Mouse (Mus musculus) mouse embryonic stem cell (cell line): ENCODE data around the gene Tmppe.
"Not testable (repeated sequence)": the region's sequence is repeated elsewhere in the genome, so short reads cannot be mapped to it uniquely, and the experiment has no call there.

ENCODE experiments used
- in situ Hi-C, 2 experiments: fragments of 300-500 bp; cut with MboI; formaldehyde crosslinking; loops; 1 replicate in 1 of 2; 3 replicates in 1 of 2; pipeline ENCODE4 v1.14.3; 2019 to 2020; ENCODE audit warnings: low sequenced_read_pairs in 2 of 2, low pct_unique_long_range_greater_than_20kb in 1 of 2, mixed read lengths in 1 of 2; ENCODE audit not compliant: unreplicated experiment in 1 of 2

The Tmppe gene

DNA sequence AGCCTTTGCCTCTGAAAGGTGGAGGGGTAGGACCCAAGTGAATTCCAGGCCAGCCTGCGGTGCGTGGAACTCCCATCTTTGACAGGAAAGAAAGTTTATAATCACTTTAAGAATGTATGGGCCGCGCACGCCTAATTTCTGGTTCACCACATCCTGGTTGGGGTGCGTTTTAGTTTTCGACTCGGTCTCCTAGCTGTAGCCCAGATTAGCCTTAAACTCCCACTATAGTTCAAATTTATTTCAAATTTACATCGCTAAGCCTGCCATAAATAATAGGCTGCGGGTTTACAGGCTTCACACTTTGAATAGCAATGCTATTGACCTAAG, 10.2 kb upstream of the Tmppe start:
- in situ Hi-C loops, result no loop called here

DNA sequence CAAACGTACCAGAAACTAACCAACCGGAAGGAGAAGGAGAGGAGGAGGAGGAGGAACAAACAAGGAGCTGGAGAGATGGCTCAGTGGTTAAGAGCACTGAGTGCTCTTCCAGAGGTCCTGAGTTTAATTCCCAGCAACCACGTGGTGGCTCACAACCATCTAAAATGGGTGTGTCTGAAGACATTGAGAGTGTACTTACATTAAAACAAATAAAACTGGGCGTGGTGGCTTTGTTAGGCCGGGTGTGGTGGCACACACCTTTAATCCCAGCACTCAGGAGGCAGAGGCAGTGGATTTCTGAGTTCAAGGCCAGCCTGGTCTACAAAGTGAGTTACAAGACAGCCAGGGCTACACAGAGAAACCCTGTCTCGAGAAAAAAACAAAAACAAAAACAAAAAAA, 6.8 kb upstream of the Tmppe start:
- in situ Hi-C loops, result not testable (repeated sequence)

DNA sequence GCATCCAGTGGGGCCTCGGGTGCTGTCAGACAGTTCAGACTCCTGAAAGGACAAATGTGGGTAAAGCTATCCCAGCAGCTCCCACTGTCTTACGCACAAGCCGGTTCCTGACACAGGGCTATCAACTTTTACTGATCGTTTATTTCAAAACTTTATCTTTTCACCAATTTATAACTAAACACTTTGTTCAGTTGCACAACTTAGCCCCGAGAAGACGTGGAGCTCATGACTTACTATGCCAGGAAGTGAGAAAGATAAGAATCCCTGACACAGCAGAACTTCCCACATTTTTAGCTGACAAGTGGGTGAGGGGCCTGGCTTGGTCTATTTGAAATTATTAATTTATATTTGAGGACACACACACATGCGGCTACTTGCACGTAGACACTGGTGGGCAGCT, 6.2 kb upstream of the Tmppe start:
- in situ Hi-C loops, result no loop called here

DNA sequence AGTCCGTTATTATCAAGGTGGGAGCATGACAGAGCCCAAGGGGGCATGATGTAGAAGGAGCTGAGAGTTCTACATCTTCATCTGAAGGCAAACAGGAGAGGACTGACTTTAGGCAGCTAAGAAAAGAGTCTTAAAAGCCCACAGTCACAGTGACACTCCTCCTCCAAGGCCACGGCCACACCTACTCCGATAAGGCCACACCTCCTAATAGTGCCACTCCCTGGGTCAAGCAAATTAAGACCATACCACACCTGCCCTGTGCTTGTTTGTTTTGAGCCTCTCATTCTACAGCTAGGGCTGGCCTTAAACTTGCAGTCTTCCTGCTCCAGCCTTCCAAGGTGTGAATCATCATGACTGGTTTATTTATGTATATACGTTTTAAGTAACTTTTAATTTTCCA, 5.6 kb upstream of the Tmppe start:
- in situ Hi-C loops, result no loop called here

DNA sequence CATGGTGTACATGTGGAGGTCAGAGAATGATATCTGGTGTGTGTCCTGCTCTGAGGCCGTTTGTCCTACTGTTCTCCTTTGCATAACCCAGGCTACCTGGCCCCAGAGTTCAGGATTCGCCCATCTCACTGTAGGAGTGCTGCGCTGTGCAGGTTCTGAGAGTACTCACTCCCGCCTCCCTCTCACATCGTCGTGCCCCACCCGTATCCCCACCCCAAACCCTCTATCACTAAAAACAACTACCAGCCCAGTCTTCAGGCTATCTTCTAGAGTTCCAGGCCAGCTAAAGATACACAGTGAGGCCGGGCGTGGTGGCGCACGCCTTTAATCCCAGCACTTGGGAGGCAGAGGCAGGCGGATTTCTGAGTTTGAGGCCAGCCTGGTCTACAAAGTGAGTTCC, 1.2 kb upstream of the Tmppe start:
- in situ Hi-C loops, result no loop called here

DNA sequence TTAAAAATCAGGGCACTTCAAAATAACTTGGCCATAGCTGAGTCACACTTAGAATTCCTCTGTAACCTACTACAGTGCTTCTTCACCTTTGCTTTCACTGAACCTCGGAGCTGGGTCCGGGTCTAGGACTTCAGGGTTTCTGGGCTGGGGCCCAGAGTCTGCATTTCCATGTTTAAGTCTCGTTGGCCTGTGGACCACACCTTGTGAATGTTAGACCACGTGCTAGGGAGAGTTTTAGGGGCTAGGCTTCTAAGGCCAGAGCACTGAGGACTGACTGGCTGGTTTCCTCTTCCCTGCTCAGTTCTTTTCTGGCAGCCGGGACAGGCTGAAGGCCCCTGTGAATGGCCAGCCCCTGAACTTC, 337 bp upstream of the Tmppe start:
- in situ Hi-C loops, result no loop called here

DNA sequence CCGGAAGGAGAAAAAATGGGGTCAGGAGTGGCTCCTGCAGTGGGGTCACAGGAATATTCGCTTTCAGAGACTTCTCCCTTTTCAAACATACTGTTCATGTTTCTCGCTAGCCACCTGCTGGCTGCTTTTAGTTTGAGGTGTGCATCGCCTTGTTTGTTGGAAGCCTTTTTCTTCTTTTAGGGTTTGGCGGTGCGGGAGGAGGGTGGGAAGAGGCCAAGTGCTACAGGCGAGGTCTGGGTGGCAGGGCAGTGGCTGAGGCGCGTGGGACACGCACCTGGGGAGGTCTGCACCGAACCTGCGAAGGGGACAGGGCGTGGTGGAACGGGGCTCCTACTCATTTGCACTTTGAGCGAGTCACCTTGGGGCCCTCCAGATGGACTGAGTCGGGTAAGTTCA, 778 bp downstream of the Tmppe start:
- in situ Hi-C loops, result no loop called here

DNA sequence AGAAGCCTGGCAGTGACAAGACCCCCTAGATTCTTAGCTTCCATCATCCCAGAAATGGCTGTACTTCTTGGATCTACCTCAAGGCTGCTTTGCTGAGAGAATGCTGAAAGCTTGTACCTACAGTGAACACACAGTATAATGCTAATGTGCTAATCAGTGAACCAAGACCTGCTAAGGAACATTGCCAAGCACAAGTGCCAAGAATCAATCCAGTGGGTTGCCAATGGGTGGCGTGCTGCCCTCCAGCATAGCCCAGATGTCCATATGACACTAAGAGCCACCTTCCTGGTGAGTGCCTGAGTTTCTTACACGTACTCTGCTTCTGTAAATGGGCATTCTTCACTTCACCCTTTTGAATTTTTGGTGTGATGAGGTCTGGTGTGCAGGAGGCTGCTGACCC, 6.8 kb downstream of the Tmppe start:
- in situ Hi-C loops, result no loop called here

DNA sequence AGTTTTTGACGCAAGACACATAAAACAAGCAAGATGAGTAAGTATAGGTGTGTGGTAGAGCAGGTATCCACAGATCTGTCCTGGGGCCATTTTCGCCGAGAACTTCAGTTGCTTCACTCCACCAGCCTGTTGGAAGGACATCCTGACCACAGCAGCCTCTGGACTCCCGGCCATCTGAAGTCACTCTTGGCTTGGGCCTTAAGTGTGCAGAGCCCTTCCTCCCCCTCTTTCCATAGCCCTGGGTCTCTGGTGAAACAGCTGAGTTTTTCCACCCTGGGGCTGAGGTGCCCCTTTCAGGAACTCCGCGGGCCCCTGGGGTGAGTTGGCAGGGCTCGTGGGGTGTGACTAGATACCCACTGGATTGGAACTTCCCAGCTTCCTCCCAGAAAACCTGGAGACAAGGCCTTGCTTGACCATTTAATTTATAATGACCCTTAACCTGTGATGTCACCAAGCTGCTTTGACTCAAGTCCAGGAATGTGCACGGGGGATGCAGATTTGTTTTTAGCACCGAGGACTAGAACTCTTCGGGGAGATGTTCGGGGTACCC, 9.5 kb downstream of the Tmppe start:
- in situ Hi-C loops, result loop anchor here in 1 of 2 experiments (10.0 kb wide), 1 partner anchor 174 kb away; no protein-coding TSS in a partner anchor

DNA sequence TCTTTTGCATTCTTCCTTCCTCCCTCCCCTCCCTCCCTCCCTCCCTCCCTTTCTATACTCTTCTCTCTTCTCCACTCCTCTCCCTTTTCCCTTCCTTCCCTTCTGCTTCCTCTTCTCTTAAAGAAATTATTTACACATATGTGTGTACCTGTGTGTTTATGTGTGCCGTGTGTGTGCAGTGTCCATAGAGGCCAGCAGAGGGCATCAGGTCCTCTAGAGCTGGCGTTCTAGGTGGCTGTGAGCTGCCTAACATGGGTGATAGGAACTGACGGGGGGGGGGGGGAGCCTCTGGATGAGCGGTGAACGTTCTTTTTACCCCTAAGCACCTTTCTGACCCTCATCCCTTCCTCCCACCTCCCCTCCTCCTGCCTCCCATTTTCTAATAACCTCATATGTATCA, 10.4 kb downstream of the Tmppe start:
- in situ Hi-C loops, result loop anchor here in 1 of 2 experiments (10.0 kb wide), 1 partner anchor 174 kb away; no protein-coding TSS in a partner anchor

DNA sequence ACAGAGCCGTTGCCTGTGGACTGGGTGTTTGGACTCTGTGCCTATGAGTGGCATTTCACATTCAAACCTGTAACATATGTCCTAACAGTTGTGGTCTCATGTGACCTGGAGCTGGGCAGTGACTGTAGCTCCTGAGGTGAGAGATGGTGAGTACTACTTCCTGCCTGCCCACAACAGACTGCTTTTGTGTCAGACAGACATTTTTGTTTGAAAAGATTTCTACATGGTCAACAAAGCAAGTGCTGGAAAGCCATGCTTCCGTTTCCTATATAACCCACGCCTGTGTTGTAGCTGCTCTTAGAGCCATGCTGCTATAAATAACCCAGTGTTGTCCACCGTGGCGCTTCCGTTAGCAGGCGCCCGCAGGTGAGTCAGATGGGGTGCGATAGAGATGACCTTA, 11.5 kb downstream of the Tmppe start:
- in situ Hi-C loops, result loop anchor here in 1 of 2 experiments (10.0 kb wide), 1 partner anchor 172 kb away; no protein-coding TSS in a partner anchor

DNA sequence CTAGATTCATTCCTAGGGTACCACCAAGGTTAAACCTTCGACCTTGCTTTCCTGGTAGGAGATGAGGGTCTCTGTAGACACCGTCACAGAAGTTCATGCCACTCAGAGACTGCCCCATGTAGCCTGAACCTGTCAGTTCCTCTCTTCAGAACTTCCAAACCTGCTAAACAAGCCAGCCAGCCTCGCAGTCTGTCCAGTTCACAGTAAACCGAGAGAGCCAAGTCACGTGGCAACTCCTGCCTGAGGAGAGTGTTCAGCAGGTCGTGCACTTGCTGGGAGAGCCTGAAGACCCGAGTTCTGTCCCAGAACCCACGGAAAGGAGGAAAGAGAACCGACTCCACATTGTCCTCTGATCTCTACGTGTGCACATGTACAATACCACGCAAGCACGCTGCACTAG, 13.0 kb downstream of the Tmppe start:
- in situ Hi-C loops, result loop anchor here in 1 of 2 experiments (10.0 kb wide), 1 partner anchor 171 kb away; no protein-coding TSS in a partner anchor

DNA sequence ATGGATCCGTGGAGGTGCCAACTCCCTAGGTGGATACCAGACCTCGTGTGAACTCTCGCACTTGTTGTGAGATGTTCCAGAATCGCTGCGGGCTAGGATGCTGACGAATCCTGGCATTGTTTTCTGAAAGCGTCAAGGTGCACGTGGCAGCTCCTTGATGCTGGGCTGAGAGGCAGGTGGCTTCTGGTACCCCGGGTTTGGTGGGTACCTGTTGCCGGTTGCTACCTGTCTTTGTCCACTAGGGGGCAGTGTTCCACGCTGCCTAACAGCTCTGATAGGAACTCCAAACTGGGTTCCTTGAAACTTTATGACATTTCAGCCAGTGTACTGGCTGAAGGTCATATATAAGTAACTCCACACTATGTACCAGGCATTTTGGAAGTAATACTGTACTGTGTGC, 14.8 kb downstream of the Tmppe start:
- in situ Hi-C loops, result loop anchor here in 1 of 2 experiments (10.0 kb wide), 1 partner anchor 169 kb away; no protein-coding TSS in a partner anchor

DNA sequence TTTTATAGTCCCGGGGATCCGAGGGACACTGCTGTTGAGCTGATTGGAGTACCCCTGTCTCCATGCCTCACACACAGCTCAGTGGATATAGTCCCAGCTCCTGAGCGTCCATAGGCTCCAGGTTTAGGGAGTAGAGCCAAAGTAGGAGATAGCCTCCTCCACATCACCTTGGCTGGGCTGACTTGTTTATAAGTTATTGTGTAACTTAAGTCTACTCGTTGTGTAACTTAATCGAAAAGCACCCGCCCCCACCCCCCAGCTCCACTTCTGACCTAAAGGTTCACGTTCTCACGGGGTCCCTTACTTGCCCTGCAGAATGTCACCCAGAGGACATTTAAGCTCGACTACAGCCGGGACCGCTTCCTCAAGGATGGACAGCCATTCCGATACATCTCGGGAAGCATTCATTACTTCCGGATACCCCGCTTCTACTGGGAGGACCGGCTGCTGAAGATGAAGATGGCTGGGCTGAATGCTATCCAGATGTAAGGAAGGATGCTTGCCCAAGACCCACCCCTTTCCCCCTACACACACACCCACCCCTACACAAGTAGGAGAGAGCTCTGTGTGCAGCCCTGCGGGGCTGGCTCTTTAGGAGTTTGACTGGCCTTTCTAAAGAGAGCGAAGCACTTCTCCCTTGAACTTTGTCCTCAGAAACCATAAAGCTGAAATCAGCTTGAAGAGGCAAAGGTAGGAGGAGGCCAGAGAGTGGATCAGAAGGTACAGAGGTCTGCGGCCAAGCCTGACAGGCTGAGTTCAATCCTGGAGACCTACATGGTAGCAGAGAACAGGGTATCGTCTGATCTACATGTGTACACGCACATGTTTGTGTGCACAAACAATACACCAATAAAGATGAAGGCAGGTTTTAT, 16.0 kb downstream of the Tmppe start:
- in situ Hi-C loops, result loop anchor here in 1 of 2 experiments (10.0 kb wide), 1 partner anchor 168 kb away; no protein-coding TSS in a partner anchor

DNA sequence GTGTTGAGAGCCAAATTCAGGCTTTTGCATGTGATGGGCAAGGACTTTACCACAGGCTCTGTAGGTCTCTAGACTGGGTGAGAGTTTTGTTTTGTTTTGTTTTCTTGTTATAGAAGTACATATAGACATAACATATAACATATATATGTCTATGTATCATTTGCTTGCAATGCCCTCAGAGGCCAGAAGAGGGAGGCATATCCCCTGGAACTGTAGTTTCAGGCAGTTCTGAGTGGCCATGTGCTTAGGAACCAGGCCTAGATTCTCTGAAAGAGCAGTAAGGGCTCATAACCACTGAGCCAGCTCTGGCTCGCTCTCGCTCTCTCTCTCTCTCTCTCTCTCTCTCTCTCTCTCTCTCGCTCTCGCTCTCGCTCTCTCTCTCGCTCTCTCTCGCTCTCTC, 17.3 kb downstream of the Tmppe start:
- in situ Hi-C loops, result loop anchor here in 1 of 2 experiments (10.0 kb wide), 1 partner anchor 167 kb away; no protein-coding TSS in a partner anchor

DNA sequence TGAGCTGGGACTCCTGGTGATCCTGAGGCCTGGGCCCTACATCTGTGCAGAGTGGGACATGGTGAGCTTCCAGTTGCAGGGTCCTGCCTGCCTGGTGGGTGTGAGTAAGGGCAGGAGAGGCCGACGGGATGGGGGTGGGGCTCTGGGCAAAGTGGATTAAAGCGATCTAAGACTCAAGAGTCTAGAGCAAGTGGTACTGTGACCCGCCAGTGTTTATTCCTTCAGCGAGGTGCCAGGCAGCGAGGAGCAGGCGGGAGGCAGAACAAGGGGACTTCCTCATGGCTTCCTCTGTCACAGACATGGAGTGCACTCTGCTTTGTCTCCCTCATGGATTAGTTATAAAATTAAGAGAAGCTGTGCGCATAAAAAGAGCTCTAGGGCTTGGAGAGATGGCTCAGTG, 19.5 kb downstream of the Tmppe start:
- in situ Hi-C loops, result no loop called here

DNA sequence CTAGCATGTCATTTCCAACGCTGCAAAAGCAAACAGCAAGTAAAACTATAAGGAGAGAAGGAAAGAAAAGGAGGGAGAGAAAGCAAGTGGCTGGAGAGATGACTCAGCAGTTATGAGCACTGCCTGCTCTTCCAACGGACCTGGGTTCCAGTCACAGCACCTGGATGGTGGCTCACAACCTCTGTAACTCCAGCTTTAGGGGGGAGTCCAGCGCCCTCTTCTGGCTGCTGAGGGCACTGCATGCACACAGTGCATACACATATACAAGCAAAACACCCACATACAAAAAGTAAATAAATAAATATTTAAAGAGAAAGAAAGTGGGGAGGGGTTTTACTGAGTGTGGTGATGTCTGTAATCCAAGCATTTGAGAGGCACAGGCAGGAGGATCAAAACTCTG, 20.1 kb downstream of the Tmppe start:
- in situ Hi-C loops, result no loop called here

DNA sequence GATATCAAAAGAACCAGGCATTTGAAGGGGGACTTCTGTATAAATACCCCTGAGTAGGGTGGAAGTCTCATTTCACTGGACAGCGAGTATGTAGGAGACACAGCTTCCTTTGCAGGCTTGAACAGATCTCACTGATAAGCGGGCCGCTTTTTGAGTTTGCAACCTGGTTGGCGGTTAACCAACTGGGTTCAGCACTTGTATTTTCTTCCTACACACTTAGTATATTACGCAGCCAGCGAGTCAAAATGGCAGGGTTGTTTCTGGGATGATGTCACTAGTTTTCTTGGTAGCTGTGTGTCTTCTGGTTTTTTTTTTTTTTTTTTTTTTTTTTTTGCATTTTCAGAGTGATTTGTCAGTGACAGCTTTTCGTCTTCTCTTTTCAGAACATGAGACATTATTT, 20.9 kb downstream of the Tmppe start:
- in situ Hi-C loops, result no loop called here

DNA sequence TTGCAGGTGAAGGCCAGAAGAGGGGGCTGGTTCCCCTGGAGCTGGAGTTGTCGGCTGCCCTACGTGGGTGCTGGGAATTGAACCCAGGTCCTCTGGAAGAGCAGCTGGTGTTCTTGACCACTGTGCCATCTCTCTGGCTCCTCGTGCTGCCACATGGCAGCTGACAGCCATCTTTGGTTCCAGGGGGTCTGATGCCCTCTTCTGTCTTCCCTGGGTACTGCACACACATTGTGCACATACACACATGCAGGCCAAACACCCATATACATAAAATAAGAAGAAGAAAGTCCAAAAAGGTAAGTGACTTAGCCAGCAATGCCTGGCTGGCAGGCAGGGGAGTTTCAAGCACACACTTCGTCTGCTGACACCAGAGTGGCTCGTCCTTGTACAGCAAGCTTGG, 24.7 kb downstream of the Tmppe start:
- in situ Hi-C loops, result no loop called here

DNA sequence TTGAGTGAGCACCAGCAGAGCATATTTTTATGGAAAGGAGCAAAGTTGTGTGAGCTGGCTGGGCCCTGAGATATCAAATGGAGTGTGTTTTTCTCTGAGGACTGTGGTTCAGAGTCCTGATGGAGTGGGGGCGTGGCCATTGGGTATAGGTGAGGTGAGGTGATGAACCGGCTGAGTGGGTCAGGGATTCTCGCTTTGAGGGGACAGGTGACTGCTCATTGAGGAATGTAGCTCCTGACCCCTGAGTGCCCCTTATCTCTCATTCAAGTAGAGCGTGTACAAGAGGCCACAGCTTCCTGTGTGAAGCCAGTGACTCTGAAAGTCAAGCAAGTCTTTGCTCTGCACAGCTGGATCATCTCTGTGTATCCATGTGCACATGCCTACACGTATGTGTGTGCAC, 25.3 kb downstream of the Tmppe start:
- in situ Hi-C loops, result no loop called here
